Mouse (Mus musculus) forebrain, embryonic 13.5 days (tissue): ENCODE results near the gene Wdr70. TPM values are rescaled to one million over a fixed set of nuclear protein-coding genes. Genes with fewer than 3 reads are reported as not detected.

ENCODE experiments used
- ATAC-seq: fragments of 200-750 bp; cut with Nextera tagmentation; 2 replicates; pipeline ENCODE4 v1.8.0; 2017
- H3K27ac ChIP-seq: fragments of 300-500 bp; sonication (generic); 2 replicates; pipeline ENCODE4 v1.5.1; 2015; ENCODE audit warnings: inconsistent platforms, mild to moderate bottlenecking, moderate library complexity
- H3K27me3 ChIP-seq: fragments of 300-500 bp; sonication (generic); 2 replicates; pipeline ENCODE4 v1.6.1; 2015; ENCODE audit warnings: mild to moderate bottlenecking, inconsistent platforms
- H3K36me3 ChIP-seq: fragments of 300-500 bp; sonication (generic); 2 replicates; pipeline ENCODE4 v1.6.1; 2015; ENCODE audit warnings: mild to moderate bottlenecking, inconsistent platforms; ENCODE audit not compliant: poor library complexity, severe bottlenecking
- H3K4me1 ChIP-seq: fragments of 300-500 bp; sonication (generic); 2 replicates; pipeline ENCODE4 v1.6.1; 2015; ENCODE audit warnings: inconsistent platforms
- H3K4me2 ChIP-seq: fragments of 300-500 bp; sonication (generic); 2 replicates; pipeline ENCODE4 v1.6.1; 2015; ENCODE audit warnings: inconsistent platforms, mild to moderate bottlenecking, moderate library complexity
- H3K4me3 ChIP-seq: fragments of 300-500 bp; sonication (generic); 2 replicates; pipeline ENCODE4 v1.5.1; 2015; ENCODE audit warnings: mild to moderate bottlenecking, inconsistent platforms
- H3K9ac ChIP-seq: fragments of 300-500 bp; sonication (generic); 2 replicates; pipeline ENCODE4 v1.6.1; 2015; ENCODE audit warnings: mild to moderate bottlenecking, inconsistent platforms
- H3K9me3 ChIP-seq: fragments of 300-500 bp; sonication (generic); replicated peaks from 2 replicates; pipeline ENCODE4 v1.6.1; 2016; ENCODE audit warnings: inconsistent platforms
- WGBS: fragments of 180-500 bp; shearing (Covaris S2); methylation state at CpG from one replicate; pipeline ENCODE4 v1.1.7; 2015; 5-methylcytosine and 5-hydroxymethylcytosine counted together
- microRNA-seq: library from miRNA; unstranded; fragments of <30 nt; microRNA quantifications from one replicate; pipeline ENCODE4, GENCODE M21; 2016
- polyA plus RNA-seq: library from polyadenylated mRNA; unstranded; fragments of >200 nt; fragmentation: Nextera tagmentation; extraction: Ambion mirVana; gene quantifications from 2 replicates; pipeline ENCODE4 v1.2.1, GENCODE M21; 2015

Wdr70 gene
- polyA plus RNA-seq, 1 experiment from 2014 or later: 70.2 TPM

GRCm38 (mm10) chr15:7838060-7838920 lies 260.7 kb downstream of the Wdr70 start:
- 84% methylated on average over 8 of the region's 8 CpGs for WGBS

GRCm38 (mm10) chr15:7835404-7835803 lies 263.6 kb downstream of the Wdr70 start:
- no peak overlapping the region for H3K4me2 ChIP-seq
- no peaks in the 10 kb centered on the region for H3K4me1 ChIP-seq
- no peak overlapping the region for H3K4me3 ChIP-seq
- no peak overlapping the region for H3K9ac ChIP-seq
- H3K36me3 ChIP-seq: no peaks in the 10 kb centered on the region
- no peak for ATAC-seq
- no peaks in the 10 kb centered on the region for H3K9me3 ChIP-seq
- 92% methylated on average over 9 of the region's 9 CpGs for WGBS
- no peak overlapping the region for H3K27ac ChIP-seq
- no peaks in the 10 kb centered on the region for H3K27me3 ChIP-seq

More at GRCm38 (mm10) chr15:7838060-7838920, 260.7 kb downstream of the Wdr70 start:
- Histone ChIP-seq H3K9ac (no peak overlapping the region), H3K4me1 (no peaks in the 10 kb centered on the region), H3K36me3 (no peaks in the 10 kb centered on the region), H3K27me3 (no peaks in the 10 kb centered on the region), H3K27ac (no peak overlapping the region), H3K4me3 (no peak overlapping the region), H3K9me3 (no peaks in the 10 kb centered on the region), H3K4me2 (no peak overlapping the region)
- no peak for ATAC-seq

GRCm38 (mm10) chr15:7825530-7825929 lies 273.5 kb downstream of the Wdr70 start:
- 50% methylated on average over 6 of the region's 6 CpGs for WGBS

GRCm38 (mm10) chr15:7823886-7824285 lies 275.1 kb downstream of the Wdr70 start:
- H3K36me3 ChIP-seq: no peaks in the 10 kb centered on the region
- H3K9me3 ChIP-seq: no peaks in the 10 kb centered on the region
- no peaks in the 10 kb centered on the region for H3K4me1 ChIP-seq
- no peak overlapping the region for H3K9ac ChIP-seq
- WGBS: 62% methylated on average over 6 of the region's 6 CpGs
- H3K4me3 ChIP-seq: no peak overlapping the region
- ATAC-seq: no peak
- no peak overlapping the region for H3K27ac ChIP-seq
- H3K4me2 ChIP-seq: no peak overlapping the region
- H3K27me3 ChIP-seq: peaks cover 23% of the 10 kb centered on the region

More at GRCm38 (mm10) chr15:7825530-7825929, 273.5 kb downstream of the Wdr70 start:
- Histone ChIP-seq H3K27me3 (peaks cover 9% of the 10 kb centered on the region), H3K9me3 (no peaks in the 10 kb centered on the region), H3K4me1 (no peaks in the 10 kb centered on the region), H3K36me3 (no peaks in the 10 kb centered on the region), H3K27ac (no peak overlapping the region), H3K4me3 (no peak overlapping the region), H3K4me2 (no peak overlapping the region), H3K9ac (no peak overlapping the region)
- peak; percentile 69; the same call in 1 of the 2 replicates for ATAC-seq

Small RNA genes lying within 50 kb of the gene (microRNA-seq; reads per million reads assigned to microRNA genes)
- not detected for gene Gm27529

Other genes with a start within 250 kb of the Wdr70 start
- gene Nup155, start 10.1 kb upstream of the Wdr70 start, polyA plus RNA-seq: 15.1 and 17.6 TPM in 2 replicates
- 16.3 and 16.9 TPM in 2 replicates for gene Cplane1, start 69.9 kb upstream of the Wdr70 start, polyA plus RNA-seq